Mouse (Mus musculus) C2C12 (cell line): ENCODE results near the gene Scrg1. TPM values are rescaled to one million over a fixed set of nuclear protein-coding genes. Genes with fewer than 3 reads are reported as not detected.

ENCODE experiments used
- H3K27me3 ChIP-seq: one replicate; pipeline ENCODE4 v1.6.1; 2011; ENCODE audit not compliant: control insufficient read depth, insufficient read depth, insufficient read length
- H3K36me3 ChIP-seq: one replicate; pipeline ENCODE4 v1.6.1; 2011; ENCODE audit not compliant: control insufficient read depth, insufficient read depth
- H3K4me3 ChIP-seq: one replicate; pipeline ENCODE4 v1.5.1; 2011; ENCODE audit warnings: mild to moderate bottlenecking, control low read depth; ENCODE audit not compliant: poor library complexity, insufficient read depth, severe bottlenecking
- H3K79me2 ChIP-seq: one replicate; pipeline ENCODE4 v1.6.1; 2011; ENCODE audit not compliant: control insufficient read depth, insufficient read depth
- H3K79me3 ChIP-seq: one replicate; pipeline ENCODE4 v1.6.1; 2011; ENCODE audit warnings: low read depth, control low read depth
- H3ac ChIP-seq: one replicate; pipeline ENCODE3; 2011; ENCODE audit warnings: low read depth; ENCODE audit not compliant: control insufficient read depth, insufficient read length
- CEBPB ChIP-seq: IDR thresholded peaks from one replicate; pipeline ENCODE4 v1.6.1; 2011; ENCODE audit warnings: low read depth, mild to moderate bottlenecking, control low read depth, moderate library complexity
- CTCF ChIP-seq: IDR thresholded peaks from one replicate; pipeline ENCODE4 v1.5.1; 2011; ENCODE audit not compliant: control insufficient read depth, insufficient read depth, insufficient read length
- FOSL1 ChIP-seq: IDR thresholded peaks from one replicate; pipeline ENCODE4 v1.8.0; 2011; ENCODE audit warnings: mild to moderate bottlenecking, low read length; ENCODE audit not compliant: poor library complexity, insufficient read depth, severe bottlenecking
- MAX ChIP-seq: IDR thresholded peaks from one replicate; pipeline ENCODE4 v1.6.1; 2011; ENCODE audit warnings: mild to moderate bottlenecking, control low read depth
- MYOD1 ChIP-seq: IDR thresholded peaks from one replicate; pipeline ENCODE4 v1.6.1; 2011; ENCODE audit warnings: low read depth; ENCODE audit not compliant: control insufficient read depth, insufficient read length
- MYOG ChIP-seq: IDR thresholded peaks from one replicate; pipeline ENCODE4 v1.6.1; 2011; ENCODE audit not compliant: control insufficient read depth, insufficient read length; ENCODE audit errors: extremely low read depth
- USF1 ChIP-seq: IDR thresholded peaks from one replicate; pipeline ENCODE4 v1.6.1; 2011; ENCODE audit warnings: low read depth, mild to moderate bottlenecking, control low read depth, moderate library complexity
- polyA plus RNA-seq: library from polyadenylated mRNA; unstranded; fragments of >200 nt; fragmentation: generic; extraction: Trizol; gene quantifications from one replicate; pipeline ENCODE4 v1.2.1, GENCODE M21; 2012; ENCODE audit warnings: missing spikeins

The Scrg1 gene
- polyA plus RNA-seq, 1 experiment, result not detected

- Histone ChIP-seq H3K36me3 (no peaks in the 10 kb centered on the region), H3K4me3 (no peak overlapping the region), H3K79me3 (no peaks in the 10 kb centered on the region), H3ac (no peak overlapping the region), H3K27me3 (peaks cover 4% of the 10 kb centered on the region), H3K79me2 (no peaks in the 10 kb centered on the region)
- TF ChIP-seq MYOG (no peak), MYOD1 (no peak), USF1 (no peak), CEBPB (peak; percentile 55), FOSL1 (no peak)
Measured at GRCm38 (mm10) chr8:57463757-57464156, 8.0 kb downstream of the Scrg1 start.

- no peaks in the 10 kb centered on the region for H3K79me2 ChIP-seq
- H3ac ChIP-seq, result no peak overlapping the region
- TF ChIP-seq CTCF, result no peak
- TF ChIP-seq MAX, result no peak
- no peak for TF ChIP-seq MYOD1
- TF ChIP-seq MYOG, result no peak
- no peak for TF ChIP-seq USF1
- no peak for TF ChIP-seq CEBPB
- TF ChIP-seq FOSL1, result no peak
- H3K27me3 ChIP-seq, result no peaks in the 10 kb centered on the region
- no peaks in the 10 kb centered on the region for H3K79me3 ChIP-seq
- H3K4me3 ChIP-seq, result no peak overlapping the region
- no peaks in the 10 kb centered on the region for H3K36me3 ChIP-seq
Measured at GRCm38 (mm10) chr8:57468624-57469023, 12.9 kb downstream of the Scrg1 start.

- no peaks in the 10 kb centered on the region for H3K79me3 ChIP-seq
- no peaks in the 10 kb centered on the region for H3K27me3 ChIP-seq
- H3K4me3 ChIP-seq, result no peak overlapping the region
- no peaks in the 10 kb centered on the region for H3K79me2 ChIP-seq
- no peak overlapping the region for H3ac ChIP-seq
- TF ChIP-seq CEBPB (no peak), USF1 (no peak), FOSL1 (no peak), CTCF (no peak), MYOD1 (no peak), MAX (no peak), MYOG (no peak)
- H3K36me3 ChIP-seq, result no peaks in the 10 kb centered on the region
Measured at GRCm38 (mm10) chr8:57470863-57471262, 15.1 kb downstream of the Scrg1 start.

GRCm38 (mm10) chr8:57473751-57474150, 18.0 kb downstream of the Scrg1 start:
- TF ChIP-seq MAX, result no peak
- TF ChIP-seq FOSL1, result no peak
- TF ChIP-seq USF1, result no peak
- TF ChIP-seq CTCF, result no peak
- no peak for TF ChIP-seq MYOD1
- TF ChIP-seq CEBPB, result no peak
- TF ChIP-seq MYOG, result no peak
- Histone ChIP-seq H3ac (no peak overlapping the region), H3K36me3 (no peaks in the 10 kb centered on the region), H3K27me3 (no peaks in the 10 kb centered on the region), H3K4me3 (no peak overlapping the region), H3K79me2 (no peaks in the 10 kb centered on the region), H3K79me3 (no peaks in the 10 kb centered on the region)

GRCm38 (mm10) chr8:57478406-57478805, 22.7 kb downstream of the Scrg1 start:
- H3K79me2 ChIP-seq, result no peaks in the 10 kb centered on the region
- no peaks in the 10 kb centered on the region for H3K79me3 ChIP-seq
- TF ChIP-seq FOSL1 (no peak), CEBPB (no peak), MYOD1 (no peak)

GRCm38 (mm10) chr8:57479700-57480099, 24.0 kb downstream of the Scrg1 start:
- no peaks in the 10 kb centered on the region for H3K27me3 ChIP-seq
- no peaks in the 10 kb centered on the region for H3K79me3 ChIP-seq
- H3K36me3 ChIP-seq, result peaks cover 27% of the 10 kb centered on the region
- no peak overlapping the region for H3ac ChIP-seq
- no peaks in the 10 kb centered on the region for H3K79me2 ChIP-seq
- TF ChIP-seq MYOD1, result no peak
- no peak for TF ChIP-seq CEBPB
- TF ChIP-seq MAX, result no peak
- no peak for TF ChIP-seq USF1
- no peak for TF ChIP-seq FOSL1
- TF ChIP-seq MYOG, result no peak
- no peak for TF ChIP-seq CTCF
- no peak overlapping the region for H3K4me3 ChIP-seq

More at GRCm38 (mm10) chr8:57478406-57478805, 22.7 kb downstream of the Scrg1 start:
- Histone ChIP-seq H3K4me3 (no peak overlapping the region), H3ac (no peak overlapping the region), H3K27me3 (no peaks in the 10 kb centered on the region), H3K36me3 (peaks cover 15% of the 10 kb centered on the region)
